In the genomic region with DNA sequence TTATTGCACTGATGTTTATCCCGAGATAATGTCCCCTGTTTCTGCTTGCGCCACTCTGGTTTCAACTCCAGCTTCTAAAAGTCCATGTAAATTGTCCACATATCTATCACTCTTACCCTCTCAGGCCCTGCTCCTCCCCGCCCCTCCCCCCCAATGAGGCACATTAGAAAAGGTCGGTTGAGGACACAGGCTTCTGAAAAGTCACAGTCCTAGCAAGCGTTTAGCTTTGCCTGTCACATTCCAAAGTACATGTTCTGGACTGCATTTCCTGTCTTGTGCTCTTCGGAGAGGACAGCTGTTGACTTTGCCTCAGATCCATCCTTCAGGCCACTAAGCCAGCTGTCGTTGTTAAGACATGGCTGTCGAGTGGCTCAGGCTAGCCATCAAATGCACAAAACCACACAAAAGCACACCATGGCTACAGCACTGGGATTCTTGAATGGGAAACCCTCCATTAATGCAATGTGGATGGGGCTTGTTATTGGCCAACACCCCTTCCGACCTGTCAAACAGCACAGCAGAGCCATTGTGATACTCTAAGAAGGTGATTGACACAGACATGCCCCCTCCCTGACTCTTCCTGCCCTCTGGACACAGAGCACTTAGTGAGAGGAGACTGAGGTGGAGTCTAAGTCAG, we compare ENCODE assay signal across 8 mouse cellular contexts. TPM values are rescaled to one million over a fixed set of nuclear protein-coding genes. Genes with fewer than 3 reads are reported as not detected.
DNase-seq lines count a peak whose midpoint lies in the region; ATAC-seq and TF ChIP-seq lines count a peak whose summit lies in the region.
"Had no signal": no experiment of that assay in that cellular context is flagged by ENCODE, and none has a peak within 500 bp of the region (broad histone marks: within the 10 kb centered on the region; RNA-seq: fewer than 3 reads in every experiment).

No protein-coding gene starts in this region.

- peak overlapping the region; percentile 54 for H3K4me2 ChIP-seq in embryonic facial prominence, embryonic 14.5 days (ENCODE audit: low read depth, low read length)
- H3K4me2 ChIP-seq in hindbrain, embryonic 11.5 days (replicated peaks; ENCODE audit: low read depth, low read length): 0 out of 2 replicates have a peak overlapping the region, but pooled peaks have one; percentile 23
- H3K4me2 ChIP-seq in neural tube, embryonic 14.5 days (ENCODE audit: low read depth, low read length): peak overlapping the region; percentile 9; the same call in 1 of the 2 replicates

- no peak for TF ChIP-seq CTCF in liver, adult 2 months (IDR thresholded peaks at IDR 0.05; ENCODE audit: low read depth, low read length)

- no peak for TF ChIP-seq POLR2A in liver, adult 2 months (IDR thresholded peaks at IDR 0.05; ENCODE audit: extremely low read depth, insufficient read depth, low read length)

- H3K27me3 ChIP-seq in embryonic facial prominence, embryonic 14.5 days (replicated peaks; ENCODE audit: control insufficient read depth, insufficient read depth, low read length): no peaks in the 10 kb centered on the region
- no peaks in the 10 kb centered on the region for H3K27me3 ChIP-seq in hindbrain, embryonic 11.5 days (ENCODE audit: control insufficient read depth, insufficient read depth, low read length)
- H3K27me3 ChIP-seq in liver, adult 2 months (ENCODE audit: control insufficient read depth, insufficient read depth, low read length): no peaks in the 10 kb centered on the region
- H3K27me3 ChIP-seq in neural tube, embryonic 14.5 days (ENCODE audit: control insufficient read depth, insufficient read depth, low read length): no peaks in the 10 kb centered on the region

- ATAC-seq in embryonic facial prominence, embryonic 14.5 days (ENCODE audit: low read depth): peak; percentile 51; the same call in 1 of the 2 replicates
- ATAC-seq in hindbrain, embryonic 11.5 days (ENCODE audit: low FRiP score): peak; percentile 68
- peak; percentile 23; the same call in 1 of the 2 replicates for ATAC-seq in neural tube, embryonic 14.5 days (ENCODE audit: low read depth)

- peak overlapping the region; percentile 25 for H3K9ac ChIP-seq in embryonic facial prominence, embryonic 14.5 days (ENCODE audit: low read depth, low read length)
- H3K9ac ChIP-seq in hindbrain, embryonic 11.5 days (ENCODE audit: low read depth, low read length): 0 out of 2 replicates have a peak overlapping the region, but pooled peaks have one; percentile 19
- no peak overlapping the region for H3K9ac ChIP-seq in liver, adult 2 months (ENCODE audit: low read depth, low read length)
- no peak overlapping the region for H3K9ac ChIP-seq in neural tube, embryonic 14.5 days (replicated peaks; ENCODE audit: low read depth, low read length)

- peaks cover 15% of the 10 kb centered on the region for H3K4me1 ChIP-seq in embryonic facial prominence, embryonic 14.5 days (ENCODE audit: control insufficient read depth, insufficient read depth, low read length)
- peaks cover 9% of the 10 kb centered on the region for H3K4me1 ChIP-seq in hindbrain, embryonic 11.5 days (replicated peaks; ENCODE audit: control insufficient read depth, insufficient read depth, low read length)
- peaks cover 13% of the 10 kb centered on the region for H3K4me1 ChIP-seq in liver, adult 2 months (ENCODE audit: control insufficient read depth, insufficient read depth, low read length)
- peaks cover 5% of the 10 kb centered on the region for H3K4me1 ChIP-seq in neural tube, embryonic 14.5 days (ENCODE audit: control insufficient read depth, insufficient read depth, low read length)

- H3K4me3 ChIP-seq in embryonic facial prominence, embryonic 14.5 days (ENCODE audit: low read depth, low read length): peak overlapping the region; percentile 21
- H3K4me3 ChIP-seq in hindbrain, embryonic 11.5 days (ENCODE audit: low read depth, low read length): no peak overlapping the region
- no peak overlapping the region for H3K4me3 ChIP-seq in liver, adult 2 months (ENCODE audit: insufficient read depth, low read depth, low read length)
- H3K4me3 ChIP-seq in neural tube, embryonic 14.5 days (ENCODE audit: low read depth, low read length): no peak overlapping the region

- H3K27ac ChIP-seq in embryonic facial prominence, embryonic 14.5 days (replicated peaks; ENCODE audit: low read depth, low read length): peak overlapping the region; percentile 21; the same call in 1 of the 2 replicates
- no peak overlapping the region for H3K27ac ChIP-seq in hindbrain, embryonic 11.5 days (ENCODE audit: low read depth, low read length)
- peak overlapping the region; percentile 59 for H3K27ac ChIP-seq in liver, adult 2 months (replicated peaks; ENCODE audit: insufficient read depth, low read depth, low read length)
- no peak overlapping the region for H3K27ac ChIP-seq in neural tube, embryonic 14.5 days (ENCODE audit: low read depth, low read length)

- no peaks in the 10 kb centered on the region for H3K79me2 ChIP-seq in liver, adult 2 months (ENCODE audit: control insufficient read depth, insufficient read depth, low read length)

- H3K9me3 ChIP-seq in embryonic facial prominence, embryonic 14.5 days (ENCODE audit: control insufficient read depth, low read length): no peaks in the 10 kb centered on the region
- no peaks in the 10 kb centered on the region for H3K9me3 ChIP-seq in hindbrain, embryonic 11.5 days (ENCODE audit: control insufficient read depth, low read length)
- no peaks in the 10 kb centered on the region for H3K9me3 ChIP-seq in neural tube, embryonic 14.5 days (ENCODE audit: control insufficient read depth, low read length)

- WGBS in embryonic facial prominence, embryonic 14.5 days: 26% methylated on average over 9 of the region's 9 CpGs
- 43% methylated on average over 9 of the region's 9 CpGs for WGBS in hindbrain, embryonic 11.5 days
- 33% methylated on average over 9 of the region's 9 CpGs for WGBS in liver, adult 2 months
- WGBS in neural tube, embryonic 14.5 days: 44% methylated on average over 9 of the region's 9 CpGs

- peak; percentile 58 for DNase-seq in embryonic facial prominence, embryonic 14.5 days (ENCODE audit: low spot score)
- DNase-seq in hindbrain, embryonic 11.5 days (ENCODE audit: low spot score): peak; percentile 46
- peak; percentile 80 for DNase-seq in liver, adult 2 months (ENCODE audit: extremely low read depth, low read depth, low spot score)
- no peak for DNase-seq in retina, embryonic 14.5 days (ENCODE audit: low spot score)
- no peak for DNase-seq in left cerebral cortex, postnatal 36 days (ENCODE audit: low spot score in 2 of 2)
- DNase-seq in layer of hippocampus, postnatal 25 days (ENCODE audit: extremely low spot score in 1 of 2, low spot score in 1 of 2): no peak

- intact Hi-C loops in left cerebral cortex, postnatal 36 days (cut with DNase I): no loop called here

- H3K36me3 ChIP-seq in embryonic facial prominence, embryonic 14.5 days (ENCODE audit: control insufficient read depth, insufficient read depth, low read length): no peaks in the 10 kb centered on the region
- H3K36me3 ChIP-seq in hindbrain, embryonic 11.5 days (ENCODE audit: control insufficient read depth, insufficient read depth, low read length): no peaks in the 10 kb centered on the region
- no peaks in the 10 kb centered on the region for H3K36me3 ChIP-seq in liver, adult 2 months (ENCODE audit: control insufficient read depth, insufficient read depth, low read length)
- no peaks in the 10 kb centered on the region for H3K36me3 ChIP-seq in neural tube, embryonic 14.5 days (ENCODE audit: control insufficient read depth, insufficient read depth, low read length)

RNA-seq across cellular contexts. Expression of a gene that starts 12.2 kb away (rescaled TPM):
- 2.0 and 2.4 TPM in 2 replicates for polyA plus RNA-seq in embryonic facial prominence, embryonic 14.5 days (2014; fragmentation: Nextera tagmentation; extraction: Ambion mirVana)
- not detected in 2 replicates for polyA plus RNA-seq in hindbrain, embryonic 11.5 days (2014; fragmentation: Nextera tagmentation; extraction: Ambion mirVana)
- not detected in 2 replicates for total RNA-seq in liver, adult 2 months (2014; rRNA removed)
- polyA plus RNA-seq in liver, adult 2 months (2012; rRNA removed): not detected in 2 replicates
- 0.10 TPM in 1 of 2 replicates, not detected in the other for polyA plus RNA-seq in neural tube, embryonic 14.5 days (2014; fragmentation: Nextera tagmentation; extraction: Ambion mirVana)
- under 1 TPM; 0.35 to 0.36 TPM for total RNA-seq in left cerebral cortex, postnatal 36 days (2021)
- total RNA-seq in layer of hippocampus, postnatal 25 days (2021): under 1 TPM; 0.44 to 0.45 TPM
- total RNA-seq: common myeloid progenitor, adult 5-6 weeks had no signal

Comparison
In these comparisons a context has a peak if more than half of its experiments do, and no peak if none do; other contexts are left out.
1. DNase-seq: peak in embryonic facial prominence, embryonic 14.5 days (single experiment), hindbrain, embryonic 11.5 days (single experiment) and liver, adult 2 months (single experiment); none in retina, embryonic 14.5 days (single experiment), left cerebral cortex, postnatal 36 days (0 of 2) and layer of hippocampus, postnatal 25 days (0 of 2).
2. H3K27ac ChIP-seq: peak in embryonic facial prominence, embryonic 14.5 days (single experiment) and liver, adult 2 months (single experiment); none in hindbrain, embryonic 11.5 days (single experiment) and neural tube, embryonic 14.5 days (single experiment).
3. H3K9ac ChIP-seq: peak in embryonic facial prominence, embryonic 14.5 days (single experiment) and hindbrain, embryonic 11.5 days (single experiment); none in liver, adult 2 months (single experiment) and neural tube, embryonic 14.5 days (single experiment).
4. Peak in every context shown above with its lines, with median percentiles within 50 percentile points of each other: ATAC-seq and H3K4me2 ChIP-seq.